Mouse (Mus musculus) neural tube, embryonic 14.5 days (tissue): ENCODE measurements around the gene Elmod3. TPM values are rescaled to one million over a fixed set of nuclear protein-coding genes. Genes with fewer than 3 reads are reported as not detected.

Experiments used
- ATAC-seq: fragments of 200-750 bp; cut with Nextera tagmentation; 2 replicates; pipeline ENCODE4 v1.8.0; 2017; ENCODE audit warnings: low read depth, mild to moderate bottlenecking, moderate TSS enrichment, moderate library complexity
- H3K27ac ChIP-seq: fragments of 300-500 bp; sonication (generic); 2 replicates; pipeline ENCODE4 v1.5.1; 2014; ENCODE audit warnings: low read depth, mild to moderate bottlenecking, control low read depth, low read length, moderate library complexity, mixed read lengths
- H3K27me3 ChIP-seq: fragments of 300-500 bp; sonication (generic); 2 replicates; pipeline ENCODE4 v1.6.1; 2014; ENCODE audit warnings: low read length; ENCODE audit not compliant: control insufficient read depth, insufficient read depth
- H3K36me3 ChIP-seq: fragments of 300-500 bp; sonication (generic); 2 replicates; pipeline ENCODE4 v1.6.1; 2014; ENCODE audit warnings: low read length, mixed read lengths; ENCODE audit not compliant: control insufficient read depth, insufficient read depth
- H3K4me1 ChIP-seq: fragments of 300-500 bp; sonication (generic); 2 replicates; pipeline ENCODE4 v1.6.1; 2014; ENCODE audit warnings: low read length; ENCODE audit not compliant: control insufficient read depth, insufficient read depth
- H3K4me2 ChIP-seq: fragments of 300-500 bp; sonication (generic); 2 replicates; pipeline ENCODE4 v1.6.1; 2014; ENCODE audit warnings: mild to moderate bottlenecking, low read depth, low read length, control low read depth
- H3K4me3 ChIP-seq: fragments of 300-500 bp; sonication (generic); 2 replicates; pipeline ENCODE4 v1.5.1; 2014; ENCODE audit warnings: low read depth, low read length, control low read depth, mixed read lengths
- H3K9ac ChIP-seq: fragments of 300-500 bp; sonication (generic); replicated peaks from 2 replicates; pipeline ENCODE4 v1.6.1; 2014; ENCODE audit warnings: low read depth, mild to moderate bottlenecking, control low read depth, low read length, mixed read lengths
- H3K9me3 ChIP-seq: fragments of 300-500 bp; sonication (generic); 2 replicates; pipeline ENCODE4 v1.6.1; 2016; ENCODE audit warnings: low read length; ENCODE audit not compliant: control insufficient read depth
- WGBS: fragments of 180-500 bp; shearing (Covaris S2); extraction: QIAGEN DNeasy Blood & Tissue Kit; methylation state at CpG from one replicate; pipeline ENCODE4 v1.1.7; 2014; 5-methylcytosine and 5-hydroxymethylcytosine counted together
- polyA plus RNA-seq: library from polyadenylated mRNA; unstranded; fragments of >200 nt; fragmentation: Nextera tagmentation; extraction: Ambion mirVana; gene quantifications from 2 replicates; pipeline ENCODE4 v1.2.1, GENCODE M21; 2014

Gene Elmod3
- polyA plus RNA-seq, 1 experiment from 2014 or later, result 17.6 TPM

GRCm38 (mm10) chr6:72522288-72522687, 75.9 kb downstream of the Elmod3 start:
- peaks cover 26% of the 10 kb centered on the region for H3K4me1 ChIP-seq
- no peak overlapping the region for H3K4me3 ChIP-seq
- H3K9ac ChIP-seq, result no peak overlapping the region
- no peaks in the 10 kb centered on the region for H3K9me3 ChIP-seq
- H3K27me3 ChIP-seq, result no peaks in the 10 kb centered on the region
- no peak for ATAC-seq
- no peak overlapping the region for H3K27ac ChIP-seq
- 61% methylated on average over 5 of the region's 5 CpGs for WGBS
- H3K36me3 ChIP-seq, result no peaks in the 10 kb centered on the region
- H3K4me2 ChIP-seq, result no peak overlapping the region

GRCm38 (mm10) chr6:72521607-72522006, 76.6 kb downstream of the Elmod3 start, which contains the start of gene Sh2d6:
Sh2d6 (minus strand) TSS chr6:72521707.
- Histone ChIP-seq H3K9ac (no peak within 1 kb of the TSS), H3K27me3 (no peaks in the 10 kb centered on the region), H3K9me3 (no peaks in the 10 kb centered on the region), H3K4me2 (no peak within 1 kb of the TSS), H3K36me3 (no peaks in the 10 kb centered on the region), H3K4me3 (no peak within 1 kb of the TSS), H3K27ac (peak within 1 kb of the TSS; percentile 97), H3K4me1 (peaks cover 26% of the 10 kb centered on the region)
- 92% methylated on average over 5 of the region's 5 CpGs for WGBS
- ATAC-seq, result no peak

- Histone ChIP-seq H3K4me3 (no peak overlapping the region), H3K4me2 (no peak overlapping the region), H3K27me3 (no peaks in the 10 kb centered on the region), H3K36me3 (no peaks in the 10 kb centered on the region), H3K9ac (no peak overlapping the region), H3K9me3 (no peaks in the 10 kb centered on the region), H3K27ac (peak overlapping the region; percentile 97), H3K4me1 (peaks cover 26% of the 10 kb centered on the region)
- ATAC-seq, result no peak
- WGBS, result 97% methylated on average over 5 of the region's 5 CpGs
These were observed 77.3 kb downstream of the Elmod3 start for GRCm38 (mm10) chr6:72520904-72521303.

GRCm38 (mm10) chr6:72519892-72520663, 78.1 kb downstream of the Elmod3 start:
- ATAC-seq, result peak; percentile 90
- Histone ChIP-seq H3K36me3 (no peaks in the 10 kb centered on the region), H3K27ac (peak overlapping the region; percentile 97), H3K9ac (peak overlapping the region; percentile 22; the same call in 1 of the 2 replicates), H3K4me1 (peaks cover 26% of the 10 kb centered on the region), H3K4me2 (peak overlapping the region; percentile 37), H3K27me3 (no peaks in the 10 kb centered on the region), H3K4me3 (no peak overlapping the region), H3K9me3 (no peaks in the 10 kb centered on the region)
- WGBS, result 3% methylated on average over 10 of the region's 10 CpGs

GRCm38 (mm10) chr6:72519303-72519702, 78.9 kb downstream of the Elmod3 start:
- ATAC-seq, result peak; percentile 42
- Histone ChIP-seq H3K27me3 (no peaks in the 10 kb centered on the region), H3K4me2 (peak overlapping the region; percentile 37), H3K9me3 (no peaks in the 10 kb centered on the region), H3K9ac (peak overlapping the region; percentile 22; the same call in 1 of the 2 replicates), H3K4me3 (0 out of 2 replicates have a peak overlapping the region, but pooled peaks have one; percentile 1), H3K27ac (peak overlapping the region; percentile 97), H3K36me3 (no peaks in the 10 kb centered on the region), H3K4me1 (peaks cover 26% of the 10 kb centered on the region)
- 16% methylated on average over 8 of the region's 8 CpGs for WGBS

- H3K27ac ChIP-seq, result peak overlapping the region; percentile 97
- WGBS, result 86% methylated on average over 1 of the region's 1 CpGs
- ATAC-seq, result no peak
- peaks cover 26% of the 10 kb centered on the region for H3K4me1 ChIP-seq
- H3K27me3 ChIP-seq, result no peaks in the 10 kb centered on the region
- peak overlapping the region; percentile 37; the same call in 1 of the 2 replicates for H3K4me2 ChIP-seq
- H3K9ac ChIP-seq, result no peak overlapping the region
- no peaks in the 10 kb centered on the region for H3K9me3 ChIP-seq
- H3K36me3 ChIP-seq, result no peaks in the 10 kb centered on the region
- H3K4me3 ChIP-seq, result no peak overlapping the region
These were observed 79.4 kb downstream of the Elmod3 start for GRCm38 (mm10) chr6:72518842-72519241.

Other genes with a start within 250 kb of the Elmod3 start
- gene Tmem150a, start 243.0 kb downstream of the Elmod3 start, polyA plus RNA-seq, result 15.4 and 28.7 TPM in 2 replicates
- gene Rnf181, start 231.5 kb downstream of the Elmod3 start, polyA plus RNA-seq, result 115 and 145 TPM in 2 replicates
- 3.1 and 28.2 TPM in 2 replicates for gene Vamp5, start 217.9 kb downstream of the Elmod3 start, polyA plus RNA-seq
- 7.9 and 19.8 TPM in 2 replicates for gene Vamp8, start 207.7 kb downstream of the Elmod3 start, polyA plus RNA-seq
- 11.6 and 15.0 TPM in 2 replicates for gene Ggcx, start 184.1 kb downstream of the Elmod3 start, polyA plus RNA-seq
- 392 and 416 TPM in 2 replicates for gene Mat2a, start 158.9 kb downstream of the Elmod3 start, polyA plus RNA-seq
- gene Sh2d6, start 76.7 kb downstream of the Elmod3 start, polyA plus RNA-seq, result 0.22 and 1.2 TPM in 2 replicates
- 3.4 and 9.0 TPM in 2 replicates for gene Capg, start 54.0 kb downstream of the Elmod3 start, polyA plus RNA-seq
- 3.9 and 5.5 TPM in 2 replicates for gene Retsat, start 62 bp upstream of the Elmod3 start, polyA plus RNA-seq
- gene Tgoln1, start 18.6 kb upstream of the Elmod3 start, polyA plus RNA-seq, result 42.1 and 50.3 TPM in 2 replicates
- 5.2 and 8.0 TPM in 2 replicates for gene Tcf7l1, start 190.8 kb upstream of the Elmod3 start, polyA plus RNA-seq